Mouse (Mus musculus) heart, adult 11 months (tissue): ENCODE measurements around the gene Parp16.
"Not testable (repeated sequence)": the region's sequence is repeated elsewhere in the genome, so short reads cannot be mapped to it uniquely, and the experiment has no call there.

Experiments used
- DNase-seq: peaks from one replicate; pipeline ENCODE4 v3.0.0; 2022

The Parp16 gene

DNA sequence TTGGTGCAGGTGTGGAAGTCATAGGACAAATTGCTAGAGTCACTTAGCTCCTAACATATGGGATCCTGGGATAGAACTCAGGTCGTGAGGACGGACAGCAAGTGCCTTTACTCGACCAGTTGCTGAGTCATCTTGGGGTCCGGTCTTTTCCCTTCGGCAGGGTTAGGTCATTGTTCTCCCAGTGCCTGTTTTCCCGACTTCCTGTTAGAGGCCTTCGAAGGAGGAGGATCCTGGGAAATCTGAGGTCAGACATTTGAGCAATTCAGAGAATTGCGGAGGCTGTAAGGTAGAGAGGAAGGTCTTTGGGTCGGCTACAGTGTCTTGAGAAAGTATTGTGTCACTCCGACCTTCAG is 19.2 kb downstream of the Parp16 start:
- no peak for DNase-seq

DNA sequence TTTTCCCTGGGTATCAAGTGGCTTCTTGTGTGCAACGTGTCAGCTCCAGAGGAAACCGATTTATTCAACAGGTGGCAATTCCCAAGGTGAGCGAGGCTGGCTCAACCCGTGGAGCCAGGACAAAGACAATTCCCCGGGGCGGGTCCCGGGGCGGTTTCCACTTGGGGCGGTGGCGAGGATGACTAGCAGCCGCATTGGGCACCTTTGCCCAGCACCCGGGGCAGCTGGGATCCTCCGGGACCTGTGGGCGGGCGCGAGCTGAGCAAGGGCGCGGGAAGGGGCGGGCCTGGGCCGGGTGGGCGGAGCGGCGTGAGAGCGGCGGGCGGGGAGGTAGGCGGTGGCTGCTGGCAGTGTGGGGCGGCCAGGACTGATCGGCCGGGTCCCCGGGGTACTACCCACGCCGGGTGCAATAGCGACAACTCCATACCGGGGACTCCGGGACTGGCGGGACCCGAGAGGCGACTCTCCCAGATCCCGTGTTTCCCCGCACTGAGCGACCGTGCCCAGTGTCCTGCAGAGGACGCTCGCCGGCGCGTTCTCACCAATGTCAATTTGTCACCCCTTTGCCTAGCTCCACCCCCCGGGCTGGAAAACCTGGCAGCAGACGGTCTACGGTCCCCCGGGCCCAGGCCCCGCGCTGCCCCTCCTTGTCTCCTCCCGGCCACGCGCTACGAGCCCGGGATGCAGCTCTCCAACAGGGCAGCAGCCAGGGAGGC is 19.8 kb downstream of the Parp16 start:
- peak; percentile 99 for DNase-seq

DNA sequence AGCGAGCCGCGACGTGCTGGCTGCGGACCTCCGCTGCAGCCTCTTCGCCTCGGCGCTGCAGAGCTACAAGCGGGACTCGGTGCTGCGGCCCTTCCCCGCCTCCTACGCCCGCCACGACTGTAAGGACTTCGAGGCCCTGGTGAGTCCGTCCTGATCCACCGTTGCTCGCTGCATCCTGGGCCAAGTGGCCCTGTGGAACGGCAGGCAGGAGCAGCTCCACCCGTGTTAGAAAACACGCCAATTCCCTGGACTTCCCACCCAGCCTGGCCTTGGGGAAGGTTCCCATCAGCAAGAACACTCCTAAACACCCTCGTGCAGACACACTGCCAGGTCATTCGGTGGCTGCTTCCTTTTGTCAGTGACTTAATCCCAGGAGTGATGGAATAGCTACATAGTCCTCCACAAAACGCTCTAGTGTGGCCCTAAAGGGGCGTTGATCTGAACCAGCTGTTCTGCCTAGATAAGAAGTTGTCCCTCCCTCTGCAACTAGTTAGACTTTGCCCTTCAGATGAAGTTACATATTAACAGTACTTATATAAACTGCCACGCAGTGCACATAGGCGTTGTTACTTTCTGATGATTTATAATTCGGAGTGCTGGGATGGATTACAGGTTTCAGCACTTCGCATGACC is 20.5 kb downstream of the Parp16 start:
- no peak for DNase-seq

DNA sequence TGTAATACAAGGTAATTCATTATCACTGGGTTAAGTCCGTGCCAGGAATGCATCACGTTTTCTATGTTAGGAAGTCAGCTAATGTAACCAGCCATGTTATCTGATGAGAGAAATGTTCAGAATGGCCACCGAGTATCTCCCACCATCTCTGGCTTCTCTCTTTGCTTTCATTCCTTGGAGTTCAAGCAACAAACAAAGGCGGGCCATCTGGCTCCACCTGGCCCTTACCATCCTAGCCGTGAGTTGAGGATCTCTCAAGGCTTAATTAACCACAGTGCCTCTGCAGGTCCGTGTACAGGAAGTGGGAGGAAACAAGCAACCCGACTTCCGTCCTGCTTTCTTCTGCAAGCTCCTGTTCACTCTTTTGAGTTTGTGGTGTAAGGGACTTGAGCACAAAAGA is 21.8 kb downstream of the Parp16 start:
- peak; percentile 89 for DNase-seq

DNA sequence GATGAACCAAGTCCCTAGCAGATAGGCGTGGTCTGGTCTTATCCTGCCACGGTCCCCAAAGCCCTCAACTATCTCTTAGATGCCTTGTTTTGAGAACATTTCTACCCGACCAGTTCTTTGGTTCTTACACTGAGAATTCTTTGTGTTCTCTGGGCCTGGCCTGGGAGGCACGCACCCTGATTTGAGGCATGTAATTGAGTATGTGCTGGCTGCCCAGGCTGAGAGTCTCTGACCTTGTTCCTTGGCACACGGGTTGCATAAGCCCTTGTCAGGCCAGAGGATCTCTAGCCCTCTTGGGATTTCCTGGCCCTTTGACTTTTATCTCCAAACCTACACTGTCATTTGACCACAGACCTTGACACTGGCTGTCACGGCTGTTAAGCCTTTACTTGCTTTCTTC is 22.5 kb downstream of the Parp16 start:
- peak; percentile 89 for DNase-seq

DNA sequence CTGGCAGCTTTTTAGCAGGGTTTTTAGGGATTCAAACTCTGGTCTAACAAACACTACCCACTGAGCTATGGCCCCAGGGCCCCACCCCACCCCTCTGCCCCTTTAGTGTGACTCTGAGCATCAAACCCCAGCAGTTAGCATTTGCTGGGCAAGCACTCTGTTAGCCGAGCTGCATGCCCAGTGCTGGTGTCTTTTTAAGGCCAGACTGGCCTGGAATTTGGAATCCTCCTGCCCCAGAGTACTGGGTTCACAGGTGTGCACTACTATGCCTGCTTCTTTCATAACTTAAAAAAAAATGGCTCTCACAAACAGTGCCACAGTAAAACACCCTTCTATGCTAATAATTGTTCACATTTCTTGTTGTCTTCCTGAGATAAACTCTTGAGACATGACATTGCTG is 23.8 kb downstream of the Parp16 start:
- DNase-seq = no peak

DNA sequence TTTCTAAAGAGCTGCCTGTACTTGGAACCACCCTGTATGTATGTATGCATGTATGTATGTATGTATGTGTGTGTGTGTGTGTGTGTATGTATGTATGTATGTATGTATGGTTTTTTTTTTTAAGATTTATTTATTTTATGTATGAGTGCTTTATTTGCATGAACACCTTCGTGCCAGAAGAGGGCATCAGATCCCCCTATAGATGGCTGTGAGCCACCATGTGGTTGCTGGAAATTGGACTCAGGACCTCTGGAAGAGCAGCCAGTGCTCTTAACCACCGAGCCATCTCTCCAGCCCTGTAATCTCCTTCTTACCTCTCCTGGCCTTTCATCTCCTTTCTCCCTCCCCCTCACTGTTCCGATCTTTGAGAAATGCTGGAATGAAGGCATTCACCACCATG is 25.2 kb downstream of the Parp16 start:
- not testable (repeated sequence) for DNase-seq

DNA sequence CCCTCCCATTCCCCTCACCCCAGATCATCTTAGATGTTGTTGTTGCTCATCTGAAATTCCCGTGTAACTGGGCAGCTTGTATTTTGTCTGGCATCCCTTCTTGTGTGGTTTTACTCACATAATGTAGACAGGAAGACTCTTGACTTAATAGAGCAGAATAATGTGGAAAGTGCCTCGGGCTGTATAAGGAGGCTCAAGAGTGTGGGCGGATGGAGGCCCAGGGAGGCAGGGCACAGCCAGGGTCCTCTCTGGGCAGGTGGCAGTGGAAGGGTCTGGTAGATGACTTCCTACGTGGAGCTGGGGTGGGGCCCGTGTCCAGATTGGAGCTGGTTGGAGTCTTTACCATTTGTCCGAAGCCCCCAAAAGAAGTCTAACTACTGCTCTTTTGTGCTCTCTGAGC is 28.8 kb downstream of the Parp16 start:
- DNase-seq = peak; percentile 81

DNA sequence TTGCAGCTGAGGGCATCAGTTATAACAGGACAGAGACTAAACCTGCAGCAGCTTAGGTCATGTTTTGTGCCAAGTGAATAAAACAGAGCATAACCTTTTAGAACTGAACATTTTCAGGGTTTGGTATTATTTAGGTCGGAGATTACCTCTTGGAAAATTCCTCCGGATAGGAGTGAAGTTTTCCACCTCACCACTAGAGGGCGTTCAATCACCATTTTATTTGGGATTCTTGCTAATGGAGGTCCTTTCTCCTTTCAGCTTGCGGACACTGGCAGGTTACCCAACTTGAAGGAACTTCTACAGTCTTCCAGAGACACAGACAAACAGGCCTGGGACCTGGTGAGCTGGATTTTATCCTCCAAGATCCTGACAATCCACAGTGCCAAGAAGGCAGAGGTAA is 30.6 kb downstream of the Parp16 start:
- peak; percentile 80 for DNase-seq

DNA sequence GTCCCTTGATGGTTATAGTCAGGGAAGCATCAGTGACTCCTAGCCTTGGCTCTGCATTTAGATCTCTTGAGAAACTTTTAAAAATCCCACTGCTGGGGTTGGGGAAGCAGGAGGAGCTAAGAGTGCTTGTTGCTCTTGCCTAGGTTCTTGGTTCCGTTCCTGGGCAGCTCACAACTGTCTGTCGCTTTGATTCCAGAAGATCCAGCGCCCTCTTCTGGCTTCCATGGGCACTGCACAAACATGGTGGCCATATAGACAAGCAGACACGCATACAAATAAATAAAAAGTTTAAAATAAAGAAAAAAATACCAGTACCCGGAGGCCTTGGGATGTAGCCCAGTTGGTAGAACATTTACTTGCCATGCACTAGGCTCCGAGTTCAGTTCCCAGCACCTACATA is 35.1 kb downstream of the Parp16 start:
- no peak for DNase-seq

DNA sequence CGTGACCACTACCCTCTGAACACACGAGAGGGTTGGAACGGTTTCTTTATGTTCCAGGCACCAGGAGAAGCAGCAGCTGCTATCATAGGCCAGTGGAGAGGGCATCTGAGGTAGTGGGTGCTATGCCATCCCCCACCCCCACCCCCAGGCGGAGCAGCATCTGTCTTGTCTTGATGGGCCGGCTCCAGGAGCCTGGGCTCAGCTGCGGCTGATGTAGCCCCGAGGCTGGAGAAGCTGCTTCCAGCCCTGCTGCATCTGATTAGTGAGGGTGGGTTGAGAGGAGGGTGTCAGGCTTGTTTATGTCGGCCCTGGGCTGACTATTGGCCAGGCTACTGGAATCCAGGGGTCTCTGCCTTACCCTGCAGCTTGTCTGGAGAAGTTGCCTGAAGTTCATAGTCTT is 36.1 kb downstream of the Parp16 start:
- DNase-seq = no peak

DNA sequence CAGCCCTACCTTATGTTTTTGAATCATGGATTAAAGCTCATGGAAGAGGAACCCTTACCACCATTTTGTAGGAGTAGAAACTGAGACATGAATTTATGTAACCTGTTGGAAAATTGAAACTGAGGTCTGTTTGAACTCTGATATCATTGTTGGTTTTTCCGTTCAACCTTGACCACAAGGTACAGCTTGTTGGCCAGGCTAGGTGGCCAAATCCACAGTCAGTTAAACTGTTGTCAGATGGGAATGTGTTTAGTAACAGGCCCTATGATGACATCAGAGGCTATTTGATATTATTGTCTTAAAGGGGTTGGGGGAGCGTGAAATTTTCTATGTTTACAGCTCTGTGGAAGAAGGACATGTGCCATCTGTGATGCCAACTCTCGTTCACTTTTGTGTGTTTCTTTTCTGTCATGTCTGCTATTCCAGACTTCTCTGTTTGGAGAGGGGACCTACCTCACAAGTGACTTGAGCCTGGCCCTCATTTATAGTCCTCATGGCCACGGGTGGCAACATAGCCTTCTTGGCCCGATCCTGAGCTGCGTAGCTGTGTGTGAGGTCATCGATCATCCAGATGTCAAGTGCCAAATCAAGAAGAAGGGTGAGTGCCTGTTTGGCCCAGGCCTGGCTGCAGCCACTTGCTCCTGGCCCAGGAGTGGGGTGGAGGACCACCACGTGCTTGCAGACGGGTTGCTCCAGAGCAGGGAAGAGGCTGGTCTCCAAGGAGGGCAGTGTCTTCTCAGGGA is 38.3 kb downstream of the Parp16 start:
- DNase-seq = peak; percentile 85

DNA sequence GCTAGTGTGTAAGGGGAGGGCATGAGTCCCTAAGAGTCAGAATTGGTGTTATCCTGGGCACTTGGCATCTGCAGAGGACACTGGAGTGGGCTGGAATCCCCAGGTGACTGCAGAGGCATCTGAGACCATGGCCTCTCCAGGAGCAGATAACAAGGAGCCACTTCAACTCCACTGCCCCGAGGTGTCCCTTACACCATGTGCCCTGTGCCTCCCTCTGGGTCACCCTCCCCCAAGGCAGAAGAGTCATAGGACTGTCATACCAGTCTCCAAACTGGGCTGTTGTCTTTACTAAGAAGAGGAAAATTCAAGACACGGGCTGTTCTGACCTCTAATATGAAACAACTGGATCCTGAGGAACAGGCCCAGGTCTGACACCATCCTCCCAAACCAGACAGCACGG is 39.6 kb downstream of the Parp16 start:
- peak; percentile 75 for DNase-seq

DNA sequence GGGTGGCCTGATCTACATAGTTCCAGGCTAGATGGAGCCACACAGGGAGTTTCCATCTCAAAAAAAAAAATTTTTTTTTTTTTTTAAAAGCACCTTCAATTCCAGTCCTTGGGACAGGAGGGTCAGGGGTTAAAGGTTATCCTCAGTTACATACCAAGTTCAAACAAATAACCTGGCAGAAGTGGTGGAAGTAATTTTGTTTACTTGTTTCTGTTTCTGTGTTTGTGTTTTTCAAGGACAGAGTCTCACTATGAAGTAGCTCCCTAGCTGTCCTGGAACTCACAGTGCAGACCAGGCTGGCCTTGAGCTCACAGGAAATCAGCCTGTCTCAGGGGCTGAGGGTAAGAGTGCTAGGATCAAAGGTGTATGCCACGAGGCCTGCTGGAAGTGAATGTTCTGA is 40.4 kb downstream of the Parp16 start:
- no peak for DNase-seq

DNA sequence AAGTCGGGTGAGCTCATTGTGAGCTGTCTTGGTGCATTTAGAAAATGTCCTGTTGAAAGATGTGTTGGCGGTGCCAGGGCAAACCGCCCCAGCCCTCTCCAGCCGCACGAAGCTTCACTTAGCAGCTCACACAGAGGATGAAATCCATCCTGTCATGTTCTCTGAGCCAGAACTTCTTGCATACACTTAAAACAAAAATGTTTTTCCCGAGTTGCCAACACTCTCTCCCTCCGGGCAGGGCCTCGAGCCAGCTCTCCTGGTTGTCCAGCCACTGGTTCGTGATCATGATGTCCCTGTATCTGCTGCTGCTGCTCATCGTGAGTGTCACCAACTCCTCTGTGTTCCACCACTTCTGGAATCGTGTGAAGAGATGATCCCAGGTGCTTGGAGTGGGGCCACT is 42.5 kb downstream of the Parp16 start:
- peak; percentile 87 for DNase-seq

DNA sequence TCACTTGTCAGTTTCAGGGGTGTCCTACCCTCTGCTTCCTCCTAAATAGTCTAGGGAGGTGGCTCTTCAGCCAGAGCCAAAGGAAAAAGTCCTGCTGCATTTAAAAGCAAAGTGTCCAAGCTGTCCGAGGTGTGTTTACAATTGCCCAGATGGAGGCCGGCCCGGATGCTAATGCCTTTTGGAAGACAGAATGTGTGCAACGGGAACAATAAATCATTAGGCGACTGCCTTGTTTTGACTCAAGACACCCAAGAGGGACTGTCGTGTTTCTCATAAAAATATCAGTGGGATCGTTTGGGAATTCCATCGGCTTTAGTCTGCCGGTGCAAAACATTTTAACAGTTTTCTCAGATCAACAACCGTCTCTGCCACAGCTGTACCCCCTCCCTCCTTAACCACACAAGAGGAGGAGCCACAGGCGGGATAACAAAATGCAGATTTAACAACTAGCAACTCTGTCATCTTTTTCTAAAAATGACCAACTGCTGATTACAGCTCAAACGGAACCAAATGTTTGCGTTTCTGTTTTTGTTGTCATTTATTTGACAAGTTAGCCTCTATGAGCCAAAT is 43.1 kb downstream of the Parp16 start:
- DNase-seq = peak; percentile 82

DNA sequence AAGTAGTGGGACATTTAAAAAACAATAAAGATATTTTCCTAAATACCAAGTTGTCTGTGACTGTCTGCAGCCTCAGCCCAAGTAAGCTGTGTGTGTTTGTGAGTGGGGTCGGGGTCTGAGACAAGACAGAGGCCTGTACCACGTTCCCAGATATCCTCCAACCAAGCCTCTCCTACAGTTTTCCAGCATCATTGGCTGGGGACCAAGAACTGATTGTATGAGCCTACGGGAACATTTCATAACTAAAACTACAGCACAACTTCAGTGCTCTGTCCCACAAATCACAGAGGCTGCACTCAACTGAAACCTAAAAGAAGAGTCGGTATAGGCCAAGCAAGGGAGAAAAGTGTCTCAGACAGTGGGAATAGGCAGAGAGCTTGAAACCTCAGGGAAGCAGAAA is 44.0 kb downstream of the Parp16 start:
- no peak for DNase-seq

DNA sequence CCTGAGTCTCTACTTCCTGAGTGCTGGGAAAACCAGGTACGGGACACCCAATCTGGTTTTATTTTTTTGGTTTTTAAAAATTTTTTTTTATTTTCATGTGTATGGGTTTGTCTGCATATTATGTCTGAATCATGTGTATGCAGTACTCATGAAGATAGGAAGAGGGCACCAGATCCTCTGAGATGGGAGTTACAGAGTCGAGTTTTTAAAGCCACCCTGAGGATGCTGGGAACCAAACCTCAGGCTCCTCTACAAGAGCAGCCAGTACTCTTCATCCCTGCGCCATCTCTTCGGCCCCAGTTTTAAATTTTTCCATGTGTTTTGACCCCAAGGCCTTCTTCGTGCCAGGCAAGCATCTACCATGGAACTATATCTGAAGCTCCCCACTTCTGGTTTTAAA is 44.6 kb downstream of the Parp16 start:
- DNase-seq = no peak

DNA sequence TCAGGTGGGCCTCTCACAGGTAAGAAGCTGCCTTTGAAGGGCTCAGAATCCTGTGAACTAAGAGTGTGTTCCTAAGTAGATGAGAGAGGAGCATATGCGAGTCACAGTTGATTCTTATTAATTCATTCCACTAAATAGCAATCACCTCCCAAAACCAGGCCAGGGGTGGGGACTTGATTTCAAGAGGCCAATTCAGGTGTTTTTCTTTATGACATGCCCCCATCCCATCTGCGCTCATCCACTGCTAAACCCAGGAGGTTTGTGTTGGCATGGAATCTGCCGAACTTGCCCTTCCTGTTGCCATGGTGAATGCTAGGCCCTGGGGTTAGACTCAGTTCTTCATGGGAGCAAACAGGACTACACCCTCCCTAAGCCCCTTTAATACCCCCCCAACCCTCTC is 45.4 kb downstream of the Parp16 start:
- peak; percentile 74 for DNase-seq

DNA sequence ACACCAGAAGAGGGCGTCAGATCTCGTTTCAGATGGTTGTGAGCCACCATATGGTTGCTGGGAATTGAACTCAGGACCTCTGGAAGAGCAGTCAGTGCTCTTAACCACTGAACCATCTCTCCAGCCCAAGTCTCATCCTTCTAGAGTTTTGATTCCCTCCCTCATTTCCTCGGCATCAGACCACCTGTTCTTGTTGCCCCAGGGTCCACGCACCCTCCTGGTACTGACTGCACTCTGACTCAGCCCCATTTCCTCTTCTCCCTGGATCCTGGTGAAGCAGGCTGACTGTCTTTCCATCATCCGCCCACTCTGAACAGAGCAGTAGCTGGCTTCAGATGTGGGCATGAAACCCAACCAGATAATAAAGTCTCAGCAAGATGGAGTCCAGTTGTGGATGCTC is 46.8 kb downstream of the Parp16 start:
- DNase-seq = no peak

DNA sequence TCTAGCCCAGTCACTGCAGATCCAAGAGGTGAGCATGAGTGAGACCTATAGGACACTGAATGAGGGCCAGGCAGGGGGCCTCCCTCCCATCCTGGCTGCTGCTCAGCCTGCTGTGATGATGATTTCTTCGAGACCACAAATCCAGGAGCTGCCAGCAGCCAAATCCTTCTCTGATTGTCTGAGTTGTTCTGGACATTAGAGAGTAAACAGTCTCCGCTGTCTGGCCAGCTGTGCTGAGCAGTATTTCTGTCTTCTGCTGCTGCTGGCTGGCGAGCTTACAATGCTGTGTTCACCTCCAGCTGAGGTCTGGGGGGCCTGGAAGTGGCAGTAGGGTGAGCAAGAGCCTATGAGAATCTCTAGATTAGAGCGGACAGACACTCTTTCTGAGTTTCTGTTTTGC is 48.1 kb downstream of the Parp16 start:
- DNase-seq = no peak

DNA sequence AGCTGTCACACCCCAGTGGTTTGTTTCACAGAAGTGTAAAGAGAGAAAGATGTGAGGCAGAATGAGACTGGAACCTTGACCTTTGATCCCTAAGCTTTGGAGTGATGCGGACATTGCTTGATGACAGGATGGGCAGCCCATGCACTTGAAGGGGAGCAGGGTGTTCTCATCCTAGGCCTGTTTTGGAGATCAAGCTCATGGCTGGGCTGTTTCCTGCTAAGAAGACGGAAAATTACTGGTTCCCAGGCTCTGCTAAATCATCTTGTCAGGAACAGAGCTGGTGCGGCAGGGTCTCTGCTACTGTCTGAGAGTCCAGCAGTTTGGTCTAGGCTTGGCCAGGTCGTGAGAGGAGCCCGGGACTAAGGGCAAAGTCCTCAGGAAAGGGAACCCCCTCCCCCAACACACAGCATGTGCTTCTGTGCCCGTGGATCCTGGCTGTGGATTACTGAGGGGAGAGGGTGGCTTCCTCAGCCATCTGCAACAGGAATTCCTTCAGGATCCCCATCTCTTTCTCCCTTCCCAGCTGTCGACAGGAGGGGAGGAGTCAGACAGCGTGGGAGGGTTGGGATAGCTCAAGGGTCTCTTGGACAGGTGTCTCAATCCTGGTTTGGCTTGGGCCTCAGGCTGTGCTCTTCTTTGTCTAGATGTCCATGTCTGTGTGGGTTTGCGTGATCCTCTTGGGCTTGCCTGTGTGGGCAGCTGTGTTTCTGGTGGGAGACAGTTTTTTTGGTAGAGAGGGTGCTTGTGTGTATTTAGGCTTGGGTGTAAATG is 49.1 kb downstream of the Parp16 start:
- peak; percentile 89 for DNase-seq
